Mouse (Mus musculus) erythroblast, embryonic 14.5 days (primary cell): ENCODE data around the gene Scfd1.

ENCODE experiments used
- GATA1 ChIP-seq: IDR thresholded peaks from 2 replicates; pipeline ENCODE4 v1.6.1; 2012; ENCODE audit warnings: low read length, inconsistent platforms, mixed read lengths
- TAL1 ChIP-seq: IDR thresholded peaks from 3 replicates; pipeline ENCODE4 v1.6.1; 2012; ENCODE audit warnings: low read length, inconsistent platforms, mixed read lengths

GRCm38 (mm10) chr12:51361294-51361693 is 16.0 kb upstream of the Scfd1 start:
- TF ChIP-seq GATA1: no peak
- no peak for TF ChIP-seq TAL1
